ENCODE assay signal across 7 mouse cellular contexts in the genomic region with DNA sequence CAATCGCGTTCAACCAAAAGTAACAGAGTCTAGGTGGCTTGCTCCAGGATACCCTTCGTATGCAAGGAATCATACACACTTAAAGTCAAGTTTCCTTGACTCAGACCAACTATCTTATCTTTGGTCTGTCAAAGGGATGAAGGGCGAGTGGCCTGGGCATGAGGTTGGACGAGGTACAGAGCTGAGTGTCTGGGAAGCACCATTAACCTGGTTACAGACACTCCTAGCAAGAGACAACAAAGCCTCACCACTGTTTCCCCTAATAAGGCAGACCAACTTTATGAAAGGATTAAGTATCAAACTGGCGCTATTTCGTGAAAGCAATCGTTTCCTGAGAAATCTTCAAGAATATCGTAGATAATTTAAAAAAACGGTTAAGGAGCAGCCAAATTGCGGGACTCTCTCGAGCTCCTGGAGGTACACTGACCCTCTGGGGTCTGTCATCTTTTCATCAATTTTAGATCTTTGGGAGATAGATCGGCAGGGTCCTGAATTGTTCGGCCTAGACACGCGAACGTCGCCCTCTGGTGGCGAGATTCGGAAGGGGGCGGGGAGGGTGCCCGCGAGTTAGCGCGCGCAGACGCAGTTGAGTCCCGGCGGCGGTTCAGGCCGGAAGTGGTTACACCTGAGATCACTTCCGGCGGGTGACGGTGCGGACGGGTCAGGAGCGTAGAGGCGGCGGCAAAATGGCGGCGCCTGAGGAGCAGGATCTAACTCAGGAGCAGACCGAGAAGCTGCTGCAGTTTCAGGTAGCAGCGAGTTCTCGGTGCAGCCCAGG. TPM values are rescaled to one million over a fixed set of nuclear protein-coding genes. Genes with fewer than 3 reads are reported as not detected.
DNase-seq lines count a peak whose midpoint lies in the region; ATAC-seq lines count a peak whose summit lies in the region.

A gene (plus strand): TSS at position 630 of the 778 bp plus-strand sequence.

- peak within 1 kb of the TSS; percentile 96 for H3K4me3 ChIP-seq in embryonic facial prominence, embryonic 11.5 days (ENCODE audit: low read depth, low read length)
- peak within 1 kb of the TSS; percentile 96 for H3K4me3 ChIP-seq in limb, embryonic 11.5 days (ENCODE audit: low read depth, low read length)
- H3K4me3 ChIP-seq in midbrain, embryonic 14.5 days (replicated peaks; ENCODE audit: low read depth, low read length), result peak within 1 kb of the TSS; percentile 88

- peak within 1 kb of the TSS; percentile 75 for H3K4me2 ChIP-seq in embryonic facial prominence, embryonic 11.5 days (ENCODE audit: low read depth, low read length)
- peak within 1 kb of the TSS; percentile 54 for H3K4me2 ChIP-seq in limb, embryonic 11.5 days (ENCODE audit: low read depth, severe bottlenecking)
- peak within 1 kb of the TSS; percentile 74 for H3K4me2 ChIP-seq in midbrain, embryonic 14.5 days (ENCODE audit: low read length)

- H3K9me3 ChIP-seq in embryonic facial prominence, embryonic 11.5 days (replicated peaks; ENCODE audit: control insufficient read depth, low read length), result no peaks in the 10 kb centered on the region
- H3K9me3 ChIP-seq in limb, embryonic 11.5 days (ENCODE audit: control insufficient read depth, low read length), result no peaks in the 10 kb centered on the region
- no peaks in the 10 kb centered on the region for H3K9me3 ChIP-seq in midbrain, embryonic 14.5 days (ENCODE audit: control insufficient read depth, low read length)

- H3K9ac ChIP-seq in embryonic facial prominence, embryonic 11.5 days (replicated peaks; ENCODE audit: low read length), result peak within 1 kb of the TSS; percentile 96
- H3K9ac ChIP-seq in limb, embryonic 11.5 days (ENCODE audit: low read length), result peak within 1 kb of the TSS; percentile 93
- H3K9ac ChIP-seq in midbrain, embryonic 14.5 days (replicated peaks; ENCODE audit: low read length), result peak within 1 kb of the TSS; percentile 82

- H3K36me3 ChIP-seq in embryonic facial prominence, embryonic 11.5 days (replicated peaks; ENCODE audit: control insufficient read depth, insufficient read depth, low read depth, low read length), result no peaks in the 10 kb centered on the region
- no peaks in the 10 kb centered on the region for H3K36me3 ChIP-seq in limb, embryonic 11.5 days (ENCODE audit: control insufficient read depth, insufficient read depth, low read length)
- no peaks in the 10 kb centered on the region for H3K36me3 ChIP-seq in midbrain, embryonic 14.5 days (ENCODE audit: control insufficient read depth, insufficient read depth, low read length)

- 11% methylated on average over 44 of the region's 44 CpGs for WGBS in embryonic facial prominence, embryonic 11.5 days
- 10% methylated on average over 44 of the region's 44 CpGs for WGBS in limb, embryonic 11.5 days
- WGBS in midbrain, embryonic 14.5 days, result 11% methylated on average over 44 of the region's 44 CpGs

- ATAC-seq in embryonic facial prominence, embryonic 11.5 days (replicated peaks; ENCODE audit: insufficient number of reproducible peaks, low FRiP score, low TSS enrichment, low read depth), result peak; percentile 96
- ATAC-seq in limb, embryonic 11.5 days (ENCODE audit: insufficient number of reproducible peaks, low FRiP score, low TSS enrichment, low read depth), result peak; percentile 95
- peak; percentile 99 for ATAC-seq in midbrain, embryonic 14.5 days (ENCODE audit: low FRiP score, low TSS enrichment)

- H3K27me3 ChIP-seq in embryonic facial prominence, embryonic 11.5 days (ENCODE audit: control insufficient read depth, insufficient read depth, low read length), result no peaks in the 10 kb centered on the region
- H3K27me3 ChIP-seq in limb, embryonic 11.5 days (ENCODE audit: control insufficient read depth, insufficient read depth, low read length), result no peaks in the 10 kb centered on the region
- H3K27me3 ChIP-seq in midbrain, embryonic 14.5 days (ENCODE audit: control insufficient read depth, insufficient read depth, low read length), result no peaks in the 10 kb centered on the region

- DNase-seq in adrenal gland, postnatal 14 days, result peak; percentile 99
- DNase-seq in embryonic facial prominence, embryonic 11.5 days (ENCODE audit: low spot score), result peak; percentile 99
- DNase-seq in heart, adult 11 months, result peak; percentile 100
- peak; percentile 99 for DNase-seq in kidney, adult 18-20 months
- peak; percentile 100 for DNase-seq in limb, embryonic 11.5 days (ENCODE audit: low spot score)
- peak; percentile 99 for DNase-seq in midbrain, embryonic 14.5 days
- DNase-seq in spleen, adult 18-20 months, result peak; percentile 96 to 99

- H3K4me1 ChIP-seq in embryonic facial prominence, embryonic 11.5 days (ENCODE audit: control insufficient read depth, insufficient read depth, low read length), result no peaks in the 10 kb centered on the region; the same call in none of the 2 replicates
- H3K4me1 ChIP-seq in limb, embryonic 11.5 days (ENCODE audit: control insufficient read depth, insufficient read depth, low read length), result no peaks in the 10 kb centered on the region
- peaks cover 14% of the 10 kb centered on the region for H3K4me1 ChIP-seq in midbrain, embryonic 14.5 days (ENCODE audit: control insufficient read depth, insufficient read depth, low read length)

- H3K27ac ChIP-seq in embryonic facial prominence, embryonic 11.5 days (replicated peaks; ENCODE audit: low read depth, low read length), result peak within 1 kb of the TSS; percentile 56; the same call in 1 of the 2 replicates
- peak within 1 kb of the TSS; percentile 62; the same call in 1 of the 2 replicates for H3K27ac ChIP-seq in limb, embryonic 11.5 days (replicated peaks; ENCODE audit: low read depth, low read length)
- peak within 1 kb of the TSS; percentile 89 for H3K27ac ChIP-seq in midbrain, embryonic 14.5 days (replicated peaks; ENCODE audit: low read depth, low read length)

RNA-seq across cellular contexts. Expression of the gene that starts here (rescaled TPM):
- total RNA-seq in adrenal gland, postnatal 14 days (2021), result 67.3 and 69.6 TPM in 2 replicates
- 89.2 and 96.9 TPM in 2 replicates for polyA plus RNA-seq in embryonic facial prominence, embryonic 11.5 days (2014; fragmentation: Nextera tagmentation; extraction: Ambion mirVana)
- polyA plus RNA-seq in limb, embryonic 11.5 days (2014; fragmentation: Nextera tagmentation; extraction: Ambion mirVana), result 95.7 and 99.2 TPM in 2 replicates
- 86.9 and 98.5 TPM in 2 replicates for polyA plus RNA-seq in midbrain, embryonic 14.5 days (2014; fragmentation: Nextera tagmentation; extraction: Ambion mirVana)

Comparison
In these comparisons a context has a peak if more than half of its experiments do, and no peak if none do; other contexts are left out.
1. Peak in every context shown above with its lines: DNase-seq, ATAC-seq, H3K4me3 ChIP-seq and H3K27ac ChIP-seq.